In genomic region chr14:99778957-99779356, GRCm38 (mm10) we compare ENCODE assay signal across 20 mouse cellular contexts.
"Had no signal": no experiment of that assay in that cellular context is flagged by ENCODE, and none has a peak within 500 bp of the region (broad histone marks: within the 10 kb centered on the region; RNA-seq: fewer than 3 reads in every experiment).

No protein-coding gene starts in this region.

- H3K9ac ChIP-seq: liver, embryonic 15.5 days; liver, postnatal 0 days; lung, embryonic 15.5 days; midbrain, embryonic 13.5 days; midbrain, embryonic 15.5 days; neural tube, embryonic 13.5 days; neural tube, embryonic 15.5 days; stomach, embryonic 15.5 days had no signal

- H3K4me1 ChIP-seq: liver, embryonic 15.5 days; lung, embryonic 15.5 days; megakaryocyte, embryonic 14.5 days; midbrain, embryonic 13.5 days; midbrain, embryonic 15.5 days; neural tube, embryonic 13.5 days; neural tube, embryonic 15.5 days; stomach, embryonic 15.5 days had no signal

- H3K9me3 ChIP-seq: liver, embryonic 15.5 days; lung, embryonic 15.5 days; megakaryocyte, embryonic 14.5 days; midbrain, embryonic 13.5 days; midbrain, embryonic 15.5 days; neural tube, embryonic 13.5 days; neural tube, embryonic 15.5 days; stomach, embryonic 15.5 days had no signal

- H3K27ac ChIP-seq: liver, embryonic 15.5 days; lung, embryonic 15.5 days; macrophage; midbrain, embryonic 13.5 days; midbrain, embryonic 15.5 days; neural tube, embryonic 13.5 days; neural tube, embryonic 15.5 days; stomach, postnatal 0 days had no signal

- DNase-seq: liver, postnatal 0 days; lung, adult 2 months; lung, postnatal 14 days; right cerebral cortex, adult 18-20 months; right cerebral cortex, postnatal 25 days; right cerebral cortex, postnatal 4 days; thymus, adult 2 months; thymus, postnatal 14 days; thymus, postnatal 36 days had no signal

- H3K4me2 ChIP-seq: liver, embryonic 15.5 days; lung, embryonic 15.5 days; midbrain, embryonic 11.5 days; midbrain, embryonic 13.5 days; midbrain, embryonic 15.5 days; neural tube, embryonic 13.5 days; neural tube, embryonic 15.5 days; stomach, embryonic 15.5 days had no signal

- H3K36me3 ChIP-seq: liver, embryonic 15.5 days; lung, embryonic 15.5 days; midbrain, embryonic 13.5 days; midbrain, embryonic 15.5 days; neural tube, embryonic 13.5 days; neural tube, embryonic 15.5 days; stomach, embryonic 15.5 days had no signal

- ATAC-seq: liver, postnatal 0 days; midbrain, embryonic 13.5 days; midbrain, embryonic 15.5 days had no signal

- H3K4me3 ChIP-seq: liver, embryonic 15.5 days; lung, embryonic 15.5 days; megakaryocyte, embryonic 14.5 days; midbrain, embryonic 13.5 days; midbrain, embryonic 15.5 days; neural tube, embryonic 13.5 days; neural tube, embryonic 15.5 days; stomach, embryonic 15.5 days had no signal

- H3K27me3 ChIP-seq: liver, embryonic 15.5 days; lung, embryonic 15.5 days; megakaryocyte, embryonic 14.5 days; midbrain, embryonic 13.5 days; midbrain, embryonic 15.5 days; neural tube, embryonic 13.5 days; neural tube, embryonic 15.5 days; stomach, embryonic 15.5 days had no signal
